Mouse (Mus musculus) E14TG2a.4 (cell line): ENCODE measurements around the gene Gata3.

Source experiments
- CTCF ChIP-seq: conservative IDR thresholded peaks from 2 replicates; pipeline ENCODE4 v1.5.1; 2014; ENCODE audit warnings: low read length
- NANOG ChIP-seq: IDR thresholded peaks from 2 replicates; pipeline ENCODE4 v1.6.1; 2014; ENCODE audit warnings: borderline replicate concordance, low read length, mixed read lengths
- POU5F1 ChIP-seq: IDR thresholded peaks from 2 replicates; pipeline ENCODE4 v1.6.1; 2014; ENCODE audit warnings: low read length, borderline replicate concordance

DNA sequence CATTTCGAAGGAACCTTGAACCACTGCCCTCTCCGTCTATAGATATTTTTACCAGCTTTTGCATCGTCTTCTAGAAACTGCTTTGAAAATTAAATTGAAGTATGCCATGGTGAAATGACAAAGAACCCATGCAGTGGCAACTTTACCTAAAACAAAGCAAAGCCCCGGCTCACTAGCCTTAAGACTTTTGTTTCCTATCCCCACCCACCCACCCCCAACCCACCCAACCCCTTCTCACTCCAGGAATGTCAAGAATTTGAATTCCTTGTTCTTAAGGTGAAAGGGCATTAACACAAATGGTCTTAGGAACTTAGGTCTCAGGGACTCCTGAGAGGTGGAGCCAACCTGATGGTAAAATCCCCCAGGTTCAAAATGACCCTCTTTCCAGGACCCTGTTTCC lies 34.0 kb downstream of the Gata3 start:
- TF ChIP-seq CTCF (no peak), NANOG (no peak), POU5F1 (no peak)
